Mouse (Mus musculus): ENCODE measurements at regions not wholly inside any gene's neighbourhood (a gene's known extent, or its start where the extent isn't known, plus 50 kb on each side); places are given as distances from the start of the nearest gene placed in this dataset.

DNA sequence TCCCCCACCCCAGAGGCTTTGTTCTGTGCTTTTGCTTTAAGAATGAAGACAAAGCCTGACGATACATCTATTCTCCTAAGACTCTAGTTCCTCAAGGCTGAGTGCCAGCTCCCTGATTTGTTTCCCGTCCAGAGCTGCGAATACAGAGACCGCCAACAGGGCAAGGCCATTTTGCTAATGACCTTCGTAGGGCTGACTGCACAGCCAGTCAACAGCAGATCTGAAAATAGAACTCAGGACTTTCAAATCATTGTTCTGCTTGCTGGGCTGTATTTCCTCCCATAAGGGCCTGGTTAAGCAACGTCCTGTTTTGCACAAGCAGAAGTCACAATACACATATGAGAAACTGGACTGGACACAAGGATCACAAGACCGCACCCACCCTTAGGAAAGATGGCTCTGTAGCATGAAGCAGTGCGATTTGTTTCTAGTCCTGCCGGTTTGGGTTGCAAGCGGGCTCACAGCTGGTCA, 196.4 kb downstream of the Gm5426 start:
- ATAC-seq: peak; percentile 71
- WGBS: 79% methylated on average over 10 of the region's 10 CpGs

DNA sequence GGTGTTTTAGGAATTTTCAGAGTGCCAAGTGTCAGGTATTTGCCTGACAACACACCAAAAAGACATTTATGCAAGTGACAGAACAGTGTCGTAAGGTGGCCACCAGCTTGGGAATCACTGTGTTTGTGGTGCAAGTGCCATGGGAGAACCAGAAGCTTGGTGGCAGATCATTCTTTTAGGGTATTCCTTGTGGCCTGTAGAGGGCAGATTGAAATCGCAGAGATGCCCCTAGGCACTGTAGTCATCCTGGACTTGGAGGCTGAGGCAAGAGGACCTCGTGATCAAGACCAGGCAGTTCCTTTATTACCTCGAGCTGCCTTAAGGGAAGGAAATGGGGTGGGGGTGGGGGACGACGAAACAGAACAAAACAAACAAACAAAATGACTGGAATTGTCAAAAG, 196.8 kb downstream of the Gm5426 start:
- no peak overlapping the region for H3K9ac ChIP-seq (ENCODE audit: low read depth, low read length)
- H3K4me3 ChIP-seq (ENCODE audit: low read length): no peak overlapping the region
- no peak overlapping the region for H3K4me2 ChIP-seq (ENCODE audit: low read depth, low read length)
- no peaks in the 10 kb centered on the region for H3K27me3 ChIP-seq (replicated peaks; ENCODE audit: control insufficient read depth, insufficient read depth, low read length)
- H3K4me1 ChIP-seq (ENCODE audit: control insufficient read depth, insufficient read depth, low read length): no peaks in the 10 kb centered on the region
- no peak for ATAC-seq
- H3K36me3 ChIP-seq (ENCODE audit: control insufficient read depth, insufficient read depth, low read length): no peaks in the 10 kb centered on the region
- no peaks in the 10 kb centered on the region for H3K9me3 ChIP-seq (ENCODE audit: control insufficient read depth, low read length)
- WGBS: 69% methylated on average over 6 of the region's 6 CpGs
- 0 out of 2 replicates have a peak overlapping the region, but pooled peaks have one; percentile 1 for H3K27ac ChIP-seq (ENCODE audit: low read length)

More for the DNA sequence above, 196.4 kb downstream of the Gm5426 start:
- H3K36me3 ChIP-seq (ENCODE audit: control insufficient read depth, insufficient read depth, low read length): no peaks in the 10 kb centered on the region
- H3K4me1 ChIP-seq (ENCODE audit: control insufficient read depth, insufficient read depth, low read length): no peaks in the 10 kb centered on the region
- no peak overlapping the region for H3K9ac ChIP-seq (ENCODE audit: low read depth, low read length)
- H3K4me2 ChIP-seq (ENCODE audit: low read depth, low read length): no peak overlapping the region
- H3K9me3 ChIP-seq (ENCODE audit: control insufficient read depth, low read length): no peaks in the 10 kb centered on the region
- H3K27ac ChIP-seq (ENCODE audit: low read length): peak overlapping the region; percentile 56; the same call in 1 of the 2 replicates
- no peaks in the 10 kb centered on the region for H3K27me3 ChIP-seq (replicated peaks; ENCODE audit: control insufficient read depth, insufficient read depth, low read length)
- H3K4me3 ChIP-seq (ENCODE audit: low read length): no peak overlapping the region

DNA sequence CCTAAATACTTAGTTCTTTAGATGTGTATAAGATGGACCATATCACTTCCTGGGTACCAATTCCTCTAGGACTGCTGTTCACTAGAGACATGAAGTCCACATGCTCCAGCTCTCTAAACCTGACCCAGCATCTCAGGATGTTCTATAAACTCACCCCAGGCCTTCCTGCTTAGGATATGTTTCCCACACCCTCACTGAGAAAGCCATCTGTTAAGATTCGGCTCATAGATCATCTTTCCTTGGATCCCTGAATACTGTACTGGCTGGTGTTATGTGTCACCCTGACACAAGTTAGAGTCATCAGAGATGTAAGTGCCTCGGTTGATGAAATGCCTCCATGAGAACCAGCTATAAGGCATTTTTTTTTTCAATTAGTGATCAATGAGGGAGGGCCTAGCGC, 199.9 kb downstream of the Gm5426 start:
- no peaks in the 10 kb centered on the region for H3K9me3 ChIP-seq (ENCODE audit: control insufficient read depth, low read length)
- no peaks in the 10 kb centered on the region for H3K27me3 ChIP-seq (replicated peaks; ENCODE audit: control insufficient read depth, insufficient read depth, low read length)
- H3K4me3 ChIP-seq (ENCODE audit: low read length): no peak overlapping the region
- H3K36me3 ChIP-seq (ENCODE audit: control insufficient read depth, insufficient read depth, low read length): no peaks in the 10 kb centered on the region
- 93% methylated on average over 3 of the region's 3 CpGs for WGBS
- H3K4me1 ChIP-seq (ENCODE audit: control insufficient read depth, insufficient read depth, low read length): no peaks in the 10 kb centered on the region
- H3K27ac ChIP-seq (ENCODE audit: low read length): no peak overlapping the region
- no peak for ATAC-seq
- no peak overlapping the region for H3K9ac ChIP-seq (ENCODE audit: low read depth, low read length)
- no peak overlapping the region for H3K4me2 ChIP-seq (ENCODE audit: low read depth, low read length)

DNA sequence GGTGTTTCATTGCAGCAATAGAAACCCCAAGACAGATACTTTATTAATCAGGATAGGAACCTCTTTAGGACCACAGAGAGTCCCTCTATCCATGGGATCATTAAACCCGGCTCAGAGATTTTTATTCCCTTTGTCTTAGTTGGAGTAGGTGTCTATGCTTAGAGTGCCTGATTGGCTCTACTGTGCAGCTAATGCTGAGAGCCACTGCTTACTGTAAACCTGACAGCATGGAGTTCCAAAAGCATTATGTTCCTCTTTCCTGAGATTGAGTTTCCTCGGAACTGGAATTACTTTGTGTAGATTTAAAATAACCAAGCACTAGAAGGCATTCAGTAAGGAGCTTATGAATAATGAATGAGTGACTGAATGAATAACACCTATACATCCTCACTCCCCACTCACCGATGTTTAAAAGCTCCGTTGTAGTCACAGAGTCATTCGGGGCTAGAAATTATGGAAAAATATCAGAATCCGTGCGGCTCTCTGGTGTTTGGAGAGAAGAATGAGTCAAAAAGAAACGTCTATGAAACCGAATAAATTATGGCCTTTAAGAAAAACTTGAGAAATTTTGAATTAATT, 200.8 kb downstream of the Gm5426 start:
- no peak for ATAC-seq
- no peak overlapping the region for H3K27ac ChIP-seq (ENCODE audit: low read length)
- H3K27me3 ChIP-seq (replicated peaks; ENCODE audit: control insufficient read depth, insufficient read depth, low read length): no peaks in the 10 kb centered on the region
- 80% methylated on average over 9 of the region's 9 CpGs for WGBS
- no peak overlapping the region for H3K4me3 ChIP-seq (ENCODE audit: low read length)
- no peaks in the 10 kb centered on the region for H3K4me1 ChIP-seq (ENCODE audit: control insufficient read depth, insufficient read depth, low read length)
- no peaks in the 10 kb centered on the region for H3K36me3 ChIP-seq (ENCODE audit: control insufficient read depth, insufficient read depth, low read length)
- H3K4me2 ChIP-seq (ENCODE audit: low read depth, low read length): no peak overlapping the region
- no peak overlapping the region for H3K9ac ChIP-seq (ENCODE audit: low read depth, low read length)
- H3K9me3 ChIP-seq (ENCODE audit: control insufficient read depth, low read length): no peaks in the 10 kb centered on the region

DNA sequence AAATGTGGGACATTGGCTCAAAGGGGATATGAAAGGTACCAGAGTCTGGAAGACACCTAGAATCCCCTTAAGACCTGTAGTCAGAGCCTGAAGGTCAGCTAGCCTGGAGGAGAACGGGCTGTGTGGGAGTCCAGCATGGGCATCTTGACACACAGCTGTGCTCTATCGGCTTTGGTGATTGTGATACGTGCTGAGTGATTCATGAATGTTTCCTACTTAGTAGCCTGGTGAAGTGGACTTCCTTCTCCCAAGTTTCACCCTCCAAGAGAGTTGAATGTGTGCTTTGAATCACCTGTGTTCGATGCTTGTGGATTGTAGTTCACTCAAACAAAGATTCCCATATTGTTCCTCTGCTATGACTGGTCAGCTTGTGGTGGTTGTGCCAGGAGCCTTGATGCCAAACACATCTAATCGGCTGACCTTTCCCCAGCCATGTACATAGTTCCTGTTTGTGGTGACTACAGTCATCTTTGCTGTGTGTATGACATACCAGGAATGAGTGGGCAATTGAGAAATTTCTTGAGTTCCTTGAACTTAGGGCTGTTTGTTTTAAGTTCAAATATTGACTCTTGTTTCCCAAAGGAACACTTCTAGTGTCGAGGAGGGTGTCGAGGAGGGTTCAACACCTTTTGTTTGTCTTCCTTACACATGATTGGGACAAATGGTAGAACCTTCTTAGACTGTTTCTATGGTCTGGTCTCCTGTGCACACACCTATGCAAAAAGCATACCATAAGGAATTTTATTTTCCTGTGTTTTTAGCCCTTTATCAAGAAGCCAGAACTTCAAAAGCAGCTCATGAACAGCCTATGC, 201.6 kb downstream of the Gm5426 start:
- Histone ChIP-seq H3K4me3 (ENCODE audit: low read length) (no peak overlapping the region), H3K4me1 (ENCODE audit: control insufficient read depth, insufficient read depth, low read length) (no peaks in the 10 kb centered on the region), H3K36me3 (ENCODE audit: control insufficient read depth, insufficient read depth, low read length) (no peaks in the 10 kb centered on the region), H3K4me2 (ENCODE audit: low read depth, low read length) (no peak overlapping the region), H3K9me3 (ENCODE audit: control insufficient read depth, low read length) (no peaks in the 10 kb centered on the region), H3K27ac (ENCODE audit: low read length) (no peak overlapping the region), H3K27me3 (replicated peaks; ENCODE audit: control insufficient read depth, insufficient read depth, low read length) (no peaks in the 10 kb centered on the region), H3K9ac (ENCODE audit: low read depth, low read length) (no peak overlapping the region)
- ATAC-seq: no peak
- WGBS: 67% methylated on average over 7 of the region's 7 CpGs

DNA sequence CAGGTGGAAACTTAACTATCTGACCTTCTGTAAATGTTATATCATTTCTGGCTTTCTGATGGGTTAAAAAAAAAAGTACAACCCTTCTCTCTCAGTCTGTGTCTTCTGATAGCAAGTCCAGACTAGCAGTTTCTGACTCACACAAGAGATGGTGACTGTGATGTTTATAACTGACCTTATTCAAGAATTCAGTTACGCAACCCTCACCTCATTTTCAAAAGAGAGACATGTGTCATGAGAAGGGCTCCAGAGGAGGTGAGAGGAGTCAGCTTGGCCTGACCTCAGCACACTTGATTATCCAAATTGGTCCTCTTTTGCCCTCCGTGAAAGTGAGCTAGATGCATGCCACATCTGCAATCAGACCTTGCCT, 202.2 kb downstream of the Gm5426 start:
- Histone ChIP-seq H3K36me3 (ENCODE audit: control insufficient read depth, insufficient read depth, low read length) (no peaks in the 10 kb centered on the region), H3K4me3 (ENCODE audit: low read length) (no peak overlapping the region), H3K4me2 (ENCODE audit: low read depth, low read length) (no peak overlapping the region), H3K27me3 (replicated peaks; ENCODE audit: control insufficient read depth, insufficient read depth, low read length) (no peaks in the 10 kb centered on the region), H3K27ac (ENCODE audit: low read length) (no peak overlapping the region), H3K9ac (ENCODE audit: low read depth, low read length) (no peak overlapping the region), H3K9me3 (ENCODE audit: control insufficient read depth, low read length) (no peaks in the 10 kb centered on the region), H3K4me1 (ENCODE audit: control insufficient read depth, insufficient read depth, low read length) (no peaks in the 10 kb centered on the region)
- ATAC-seq: no peak
- WGBS: 82% methylated on average over 2 of the region's 2 CpGs

DNA sequence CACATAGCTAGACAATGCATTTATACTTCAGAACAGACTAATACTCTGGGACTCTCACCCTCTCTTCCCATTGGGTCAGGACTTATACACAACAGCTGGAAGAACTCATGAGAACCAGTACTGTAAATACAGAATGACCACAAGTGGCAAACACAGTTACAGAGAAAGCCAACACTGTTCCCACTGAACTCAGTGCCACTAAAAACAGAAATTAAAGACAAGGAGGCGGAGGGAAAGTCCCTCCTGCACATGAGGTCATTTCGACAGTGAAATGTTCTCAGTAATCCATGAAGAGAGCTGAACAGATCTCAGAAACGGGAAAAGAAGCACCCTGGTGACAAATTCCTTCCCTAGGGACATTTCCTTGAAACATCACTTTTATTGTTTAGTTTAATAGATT, 206.1 kb downstream of the Gm5426 start:
- Histone ChIP-seq H3K4me2 (ENCODE audit: low read depth, low read length) (no peak overlapping the region), H3K36me3 (ENCODE audit: control insufficient read depth, insufficient read depth, low read length) (no peaks in the 10 kb centered on the region), H3K9ac (ENCODE audit: low read depth, low read length) (no peak overlapping the region), H3K9me3 (ENCODE audit: control insufficient read depth, low read length) (no peaks in the 10 kb centered on the region), H3K4me1 (ENCODE audit: control insufficient read depth, insufficient read depth, low read length) (no peaks in the 10 kb centered on the region), H3K4me3 (ENCODE audit: low read length) (no peak overlapping the region), H3K27ac (ENCODE audit: low read length) (no peak overlapping the region), H3K27me3 (replicated peaks; ENCODE audit: control insufficient read depth, insufficient read depth, low read length) (no peaks in the 10 kb centered on the region)
- ATAC-seq: no peak
- WGBS: 76% methylated on average over 3 of the region's 3 CpGs

DNA sequence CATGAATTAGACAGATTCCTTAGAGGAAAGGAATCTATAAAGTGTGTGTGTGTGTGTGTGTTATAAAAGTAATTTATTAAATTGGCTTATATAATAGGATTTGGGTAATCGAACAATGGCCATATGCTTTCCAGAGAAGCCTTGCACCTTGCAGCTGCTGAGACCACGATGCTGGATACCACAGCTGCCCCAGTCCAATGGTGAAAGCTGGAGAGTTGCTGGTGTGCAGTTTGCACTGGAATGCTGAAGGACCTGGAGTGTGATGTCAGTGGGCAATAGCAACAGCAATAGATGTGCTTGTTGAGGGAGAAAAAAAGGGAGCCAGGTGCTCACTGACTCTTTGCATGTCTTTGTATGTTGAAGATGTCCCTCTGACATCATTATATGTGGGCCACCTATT, 207.3 kb downstream of the Gm5426 start:
- WGBS: 79% methylated on average over 2 of the region's 2 CpGs
- Histone ChIP-seq H3K9me3 (ENCODE audit: control insufficient read depth, low read length) (no peaks in the 10 kb centered on the region), H3K4me3 (ENCODE audit: low read length) (no peak overlapping the region), H3K36me3 (ENCODE audit: control insufficient read depth, insufficient read depth, low read length) (no peaks in the 10 kb centered on the region), H3K4me1 (ENCODE audit: control insufficient read depth, insufficient read depth, low read length) (no peaks in the 10 kb centered on the region), H3K4me2 (ENCODE audit: low read depth, low read length) (no peak overlapping the region), H3K9ac (ENCODE audit: low read depth, low read length) (no peak overlapping the region), H3K27ac (ENCODE audit: low read length) (no peak overlapping the region), H3K27me3 (replicated peaks; ENCODE audit: control insufficient read depth, insufficient read depth, low read length) (no peaks in the 10 kb centered on the region)
- ATAC-seq: no peak

DNA sequence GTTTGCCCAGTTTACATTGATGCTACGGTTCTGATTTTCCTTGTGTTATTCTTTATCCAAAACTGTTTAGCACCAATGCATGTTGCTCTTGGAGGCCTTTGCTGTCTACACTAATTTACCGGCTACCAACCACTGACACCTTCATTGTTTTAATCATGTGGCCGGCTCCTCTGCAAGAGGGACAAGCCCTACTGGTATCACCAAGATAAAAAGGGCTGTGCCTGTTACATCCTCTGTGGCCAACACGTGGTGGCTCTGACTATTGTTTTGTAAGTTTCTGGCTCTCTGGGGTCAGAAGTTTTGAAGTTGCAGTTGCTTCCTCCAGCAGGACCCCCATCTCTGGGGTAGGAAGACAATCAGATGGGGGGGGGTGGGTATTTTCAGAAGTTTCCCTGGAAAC, 214.3 kb downstream of the Gm5426 start:
- Histone ChIP-seq H3K9me3 (ENCODE audit: control insufficient read depth, low read length) (no peaks in the 10 kb centered on the region), H3K4me2 (ENCODE audit: low read depth, low read length) (no peak overlapping the region), H3K4me1 (ENCODE audit: control insufficient read depth, insufficient read depth, low read length) (no peaks in the 10 kb centered on the region), H3K9ac (ENCODE audit: low read depth, low read length) (no peak overlapping the region), H3K27ac (ENCODE audit: low read length) (no peak overlapping the region), H3K4me3 (ENCODE audit: low read length) (no peak overlapping the region), H3K36me3 (ENCODE audit: control insufficient read depth, insufficient read depth, low read length) (no peaks in the 10 kb centered on the region), H3K27me3 (replicated peaks; ENCODE audit: control insufficient read depth, insufficient read depth, low read length) (no peaks in the 10 kb centered on the region)
- no peak for ATAC-seq
- 76% methylated on average over 4 of the region's 4 CpGs for WGBS

All from intestine, embryonic 16.5 days (tissue).